Comparison of ENCODE assay signal across 7 mouse cellular contexts in the genomic region with DNA sequence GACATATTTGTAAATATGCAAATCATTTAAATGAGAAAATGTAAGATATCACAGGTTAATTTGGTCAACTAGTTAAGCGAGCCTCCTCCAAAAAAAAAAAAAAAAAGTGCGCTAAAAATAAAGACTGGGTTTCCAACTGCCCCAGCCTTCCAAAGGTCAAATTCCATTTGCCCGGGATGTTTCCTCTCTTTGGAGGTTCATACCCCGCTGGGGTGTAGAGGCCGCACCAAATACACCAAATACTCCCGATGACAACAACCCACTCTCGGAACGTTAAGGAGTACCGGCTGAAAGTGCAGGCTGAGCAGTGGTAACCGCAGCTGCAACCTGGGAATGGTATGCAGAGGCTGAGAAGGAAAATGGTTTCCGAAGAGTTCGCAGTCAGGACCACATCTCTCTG. TPM values are rescaled to one million over a fixed set of nuclear protein-coding genes. Genes with fewer than 3 reads are reported as not detected.
DNase-seq lines count a peak whose midpoint lies in the region; ATAC-seq and TF ChIP-seq lines count a peak whose summit lies in the region.

No protein-coding gene starts in this region.

- peaks cover 8% of the 10 kb centered on the region for H3K4me1 ChIP-seq in kidney, embryonic 14.5 days (ENCODE audit: control insufficient read depth, insufficient read depth, low read length)
- H3K4me1 ChIP-seq in embryonic facial prominence, embryonic 10.5 days, result peaks cover 7% of the 10 kb centered on the region
- H3K4me1 ChIP-seq in hindbrain, embryonic 12.5 days, result no peaks in the 10 kb centered on the region
- H3K4me1 ChIP-seq in liver, postnatal 0 days (ENCODE audit: insufficient read depth), result peaks cover 20% of the 10 kb centered on the region

- no peak for ATAC-seq in kidney, embryonic 14.5 days (ENCODE audit: low FRiP score, low TSS enrichment)
- ATAC-seq in hindbrain, embryonic 12.5 days (ENCODE audit: low FRiP score), result no peak
- no peak for ATAC-seq in liver, postnatal 0 days

- no peak overlapping the region for H3K9ac ChIP-seq in kidney, embryonic 14.5 days (ENCODE audit: low read depth, low read length)
- no peak overlapping the region for H3K9ac ChIP-seq in hindbrain, embryonic 12.5 days
- no peak overlapping the region for H3K9ac ChIP-seq in liver, postnatal 0 days (replicated peaks)

- no peak overlapping the region for H3K4me3 ChIP-seq in kidney, embryonic 14.5 days (ENCODE audit: low read length)
- peak overlapping the region; percentile 36 for H3K4me3 ChIP-seq in embryonic facial prominence, embryonic 10.5 days
- no peak overlapping the region for H3K4me3 ChIP-seq in hindbrain, embryonic 12.5 days
- H3K4me3 ChIP-seq in liver, postnatal 0 days (ENCODE audit: low read depth, low read length), result no peak overlapping the region

- H3K27me3 ChIP-seq in kidney, embryonic 14.5 days (ENCODE audit: control insufficient read depth, insufficient read depth, low read length), result 0 out of 2 replicates have a peak, but pooled peaks cover 5% of the 10 kb centered on the region
- peaks cover 11% of the 10 kb centered on the region for H3K27me3 ChIP-seq in embryonic facial prominence, embryonic 10.5 days (replicated peaks; ENCODE audit: low read depth, poor library complexity, severe bottlenecking)
- no peaks in the 10 kb centered on the region; the same call in 1 of the 2 replicates for H3K27me3 ChIP-seq in hindbrain, embryonic 12.5 days
- 0 out of 2 replicates have a peak, but pooled peaks cover 5% of the 10 kb centered on the region for H3K27me3 ChIP-seq in liver, postnatal 0 days (ENCODE audit: insufficient read depth, low read length)

- no peaks in the 10 kb centered on the region for H3K9me3 ChIP-seq in kidney, embryonic 14.5 days (ENCODE audit: control insufficient read depth, low read length)
- no peaks in the 10 kb centered on the region for H3K9me3 ChIP-seq in embryonic facial prominence, embryonic 10.5 days
- H3K9me3 ChIP-seq in hindbrain, embryonic 12.5 days (replicated peaks), result no peaks in the 10 kb centered on the region
- no peaks in the 10 kb centered on the region for H3K9me3 ChIP-seq in liver, postnatal 0 days (ENCODE audit: low read length)

- 31% methylated on average over 12 of the region's 12 CpGs for WGBS in kidney, embryonic 14.5 days
- 23% methylated on average over 12 of the region's 12 CpGs for WGBS in embryonic facial prominence, embryonic 10.5 days
- 18% methylated on average over 12 of the region's 12 CpGs for WGBS in hindbrain, embryonic 12.5 days
- 26% methylated on average over 12 of the region's 12 CpGs for WGBS in liver, postnatal 0 days (ENCODE audit: insufficient replicate concordance)

- no peak for DNase-seq in kidney, postnatal 14 days
- no peak for DNase-seq in embryonic facial prominence, embryonic 10.5 days (ENCODE audit: low spot score)
- DNase-seq in liver, postnatal 0 days, result no peak
- no peak for DNase-seq in right cerebral cortex, postnatal 14 days
- no peak for DNase-seq in ovary, adult 18-20 months (ENCODE audit: low spot score)

- TF ChIP-seq EP300 in liver, postnatal 0 days (IDR thresholded peaks at IDR 0.05; ENCODE audit: low read depth), result no peak

- no peaks in the 10 kb centered on the region for H3K36me3 ChIP-seq in kidney, embryonic 14.5 days (ENCODE audit: control insufficient read depth, insufficient read depth, low read length)
- H3K36me3 ChIP-seq in embryonic facial prominence, embryonic 10.5 days (replicated peaks), result no peaks in the 10 kb centered on the region
- H3K36me3 ChIP-seq in hindbrain, embryonic 12.5 days, result no peaks in the 10 kb centered on the region
- H3K36me3 ChIP-seq in liver, postnatal 0 days (replicated peaks; ENCODE audit: insufficient read depth, low read length), result no peaks in the 10 kb centered on the region

- peak overlapping the region; percentile 21; the same call in 1 of the 2 replicates for H3K4me2 ChIP-seq in kidney, embryonic 14.5 days (replicated peaks; ENCODE audit: low read depth, low read length)
- H3K4me2 ChIP-seq in hindbrain, embryonic 12.5 days (replicated peaks), result peak overlapping the region; percentile 36
- H3K4me2 ChIP-seq in liver, postnatal 0 days (ENCODE audit: low read depth, low read length), result peak overlapping the region; percentile 51

- no peak for TF ChIP-seq CTCF in liver, postnatal 0 days (IDR thresholded peaks at IDR 0.05; ENCODE audit: low read depth)

- H3K27ac ChIP-seq in kidney, embryonic 14.5 days (ENCODE audit: low read depth, low read length), result no peak overlapping the region
- H3K27ac ChIP-seq in embryonic facial prominence, embryonic 10.5 days (replicated peaks), result no peak overlapping the region
- H3K27ac ChIP-seq in hindbrain, embryonic 12.5 days, result no peak overlapping the region
- no peak overlapping the region for H3K27ac ChIP-seq in liver, postnatal 0 days (ENCODE audit: low read depth)

RNA-seq across cellular contexts. Expression of gene Ociad2, which starts 19.4 kb away (rescaled TPM):
- polyA plus RNA-seq in kidney, embryonic 14.5 days (2014; fragmentation: Nextera tagmentation; extraction: Ambion mirVana), result 8.8 and 10.0 TPM in 2 replicates
- 7.1 and 9.4 TPM in 2 replicates for polyA plus RNA-seq in embryonic facial prominence, embryonic 10.5 days (2016; fragmentation: Nextera tagmentation; extraction: Ambion mirVana)
- 12.7 and 16.4 TPM in 2 replicates for polyA plus RNA-seq in hindbrain, embryonic 12.5 days (2016; fragmentation: Nextera tagmentation; extraction: Ambion mirVana)
- 1.2 and 2.0 TPM in 2 replicates for polyA plus RNA-seq in liver, postnatal 0 days (2015; fragmentation: Nextera tagmentation; extraction: Ambion mirVana)

RNA-seq across cellular contexts. Expression of gene Cwh43, which starts 45.6 kb away (rescaled TPM):
- polyA plus RNA-seq in kidney, embryonic 14.5 days (2014; fragmentation: Nextera tagmentation; extraction: Ambion mirVana), result 0.09 and 0.23 TPM in 2 replicates
- polyA plus RNA-seq in embryonic facial prominence, embryonic 10.5 days (2016; fragmentation: Nextera tagmentation; extraction: Ambion mirVana), result not detected in 2 replicates
- 0.20 TPM in 1 of 2 replicates, not detected in the other for polyA plus RNA-seq in hindbrain, embryonic 12.5 days (2016; fragmentation: Nextera tagmentation; extraction: Ambion mirVana)
- polyA plus RNA-seq in liver, postnatal 0 days (2015; fragmentation: Nextera tagmentation; extraction: Ambion mirVana), result not detected in 2 replicates
